Mouse (Mus musculus) heart, postnatal 0 days (tissue): ENCODE data around the gene Btbd35f3. TPM values are rescaled to one million over a fixed set of nuclear protein-coding genes. Genes with fewer than 3 reads are reported as not detected.
"Not testable (repeated sequence)": the region's sequence is repeated elsewhere in the genome, so short reads cannot be mapped to it uniquely, and the experiment has no call there.

Source experiments
- ATAC-seq: fragments of 200-750 bp; cut with Nextera tagmentation; 2 replicates; pipeline ENCODE4 v1.8.0; 2017; ENCODE audit warnings: low read depth, moderate number of reproducible peaks, moderate library complexity; ENCODE audit not compliant: insufficient read depth
- DNase-seq: peaks from one replicate; pipeline ENCODE4 v3.0.0-alpha.2; 2016; ENCODE audit warnings: low spot score
- H3K27ac ChIP-seq: fragments of 300-500 bp; sonication (generic); 2 replicates; pipeline ENCODE4 v1.5.1; 2014; ENCODE audit warnings: low read depth, mild to moderate bottlenecking
- H3K27me3 ChIP-seq: fragments of 300-500 bp; sonication (generic); 2 replicates; pipeline ENCODE4 v1.6.1; 2014; ENCODE audit warnings: low read length, mixed read lengths; ENCODE audit not compliant: control insufficient read depth, insufficient read depth
- H3K36me3 ChIP-seq: fragments of 300-500 bp; sonication (generic); replicated peaks from 2 replicates; pipeline ENCODE4 v1.6.1; 2014; ENCODE audit warnings: low read length, mixed read lengths; ENCODE audit not compliant: control insufficient read depth, insufficient read depth
- H3K4me1 ChIP-seq: fragments of 300-500 bp; sonication (generic); 2 replicates; pipeline ENCODE4 v1.6.1; 2014; ENCODE audit warnings: antibody characterized with exemption; ENCODE audit not compliant: control insufficient read depth, insufficient read depth
- H3K4me2 ChIP-seq: fragments of 300-500 bp; sonication (generic); 2 replicates; pipeline ENCODE4 v1.6.1; 2014; ENCODE audit warnings: low read depth, mild to moderate bottlenecking, low read length, moderate library complexity
- H3K4me3 ChIP-seq: fragments of 300-500 bp; sonication (generic); 2 replicates; pipeline ENCODE4 v1.5.1; 2014; ENCODE audit warnings: low read depth, low read length
- H3K9ac ChIP-seq: fragments of 300-500 bp; sonication (generic); replicated peaks from 2 replicates; pipeline ENCODE4 v1.6.1; 2014; ENCODE audit warnings: low read depth, low read length, mixed read lengths
- H3K9me3 ChIP-seq: fragments of 300-500 bp; sonication (generic); replicated peaks from 2 replicates; pipeline ENCODE4 v1.6.1; 2016; ENCODE audit warnings: low read length; ENCODE audit not compliant: control insufficient read depth
- WGBS: fragments of 180-500 bp; shearing (Covaris S2); extraction: QIAGEN DNeasy Blood & Tissue Kit; methylation state at CpG from one replicate; pipeline ENCODE4 v1.1.7; 2014; 5-methylcytosine and 5-hydroxymethylcytosine counted together
- polyA plus RNA-seq: library from polyadenylated mRNA; unstranded; fragments of >200 nt; fragmentation: Nextera tagmentation; extraction: Ambion mirVana; gene quantifications from 2 replicates; pipeline ENCODE4 v1.2.1, GENCODE M21; 2015
- total RNA-seq: library from RNA; depleted of rRNA; stranded (reverse); fragments of >200 nt; gene quantifications from 2 replicates; pipeline ENCODE4 v1.2.3, GENCODE M21; 2014; ENCODE audit warnings: low replicate concordance; rRNA removed

Btbd35f3 gene
- total RNA-seq: not detected in 2 replicates
- polyA plus RNA-seq: not detected in 2 replicates

DNA sequence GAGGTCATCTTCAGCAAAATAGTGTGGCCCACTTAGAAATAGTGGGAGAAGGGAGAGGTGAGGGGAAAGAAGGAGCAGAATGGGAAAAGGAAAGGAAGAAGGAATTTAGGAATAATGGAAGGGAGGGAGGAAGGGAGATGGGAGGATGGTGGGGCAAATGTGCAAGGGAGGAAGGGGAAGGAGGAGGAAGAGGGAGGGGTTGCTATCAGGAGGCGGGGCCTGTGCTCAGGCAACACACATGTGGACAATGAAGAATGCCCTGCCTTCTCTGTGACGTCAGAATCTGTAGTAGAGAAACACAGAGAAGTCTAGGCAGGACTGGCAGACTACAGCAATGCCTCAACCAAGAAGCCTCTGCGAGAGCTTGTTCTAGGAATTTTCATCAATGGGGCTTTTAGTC, at the start of gene Btbd35f3:
Gene Btbd35f3, plus strand, starts transcription at position 301 of the 400 bp plus-strand sequence.
- H3K27me3 ChIP-seq, H3K4me1 ChIP-seq, H3K4me3 ChIP-seq, DNase-seq, H3K36me3 ChIP-seq, H3K9ac ChIP-seq, H3K9me3 ChIP-seq, H3K4me2 ChIP-seq, H3K27ac ChIP-seq, ATAC-seq: not testable (repeated sequence)
- no CpG with 5 or more reads among the region's 3 CpGs for WGBS

Other genes with a start within 250 kb of the Btbd35f3 start
- gene Btbd35f16, start 80.7 kb upstream of the Btbd35f3 start, total RNA-seq: not detected in 2 replicates
- not detected in 2 replicates for gene Btbd35f16, start 80.7 kb upstream of the Btbd35f3 start, polyA plus RNA-seq
- not detected in 2 replicates for gene Btbd35f28, start 158.9 kb downstream of the Btbd35f3 start, total RNA-seq
- gene Btbd35f28, start 158.9 kb downstream of the Btbd35f3 start, polyA plus RNA-seq: not detected in 2 replicates